Mouse (Mus musculus): ENCODE measurements around the gene Syn3.

DNA sequence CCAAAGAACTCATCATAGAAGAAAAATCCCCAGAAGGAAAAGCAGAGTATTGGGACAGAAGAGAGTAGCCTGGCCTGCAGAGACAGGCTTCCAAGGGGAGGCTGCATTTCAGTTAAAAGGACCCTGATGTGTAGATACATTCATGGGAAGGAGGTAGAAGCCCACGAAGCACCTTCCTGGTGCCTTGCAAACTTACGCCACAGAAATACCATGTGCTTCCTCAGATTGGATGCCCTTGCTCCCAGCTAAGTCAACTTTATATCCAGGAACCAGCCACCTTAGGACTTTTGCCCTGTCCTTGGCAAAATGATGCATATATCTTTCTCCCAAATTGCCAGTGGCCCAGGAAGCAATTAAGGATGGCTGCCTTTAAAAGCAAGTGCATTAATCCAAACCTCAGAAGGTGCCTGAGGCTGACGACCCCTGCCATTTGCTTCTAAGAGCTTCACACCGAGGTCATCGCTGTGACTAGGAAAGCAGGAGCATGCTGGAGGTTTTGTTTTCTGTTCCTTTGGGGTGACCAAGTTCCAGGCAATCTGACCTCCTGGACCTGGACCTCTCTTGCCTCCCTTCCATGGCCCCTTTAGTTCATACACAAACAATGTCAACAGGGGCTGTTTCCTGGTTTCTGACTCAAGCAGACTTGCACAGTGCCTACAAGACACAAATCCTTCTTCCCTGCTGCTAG, 167.6 kb downstream of the Syn3 start:
- no peak for TF ChIP-seq CTCF (IDR thresholded peaks at IDR 0.05; ENCODE audit: extremely low read depth, insufficient read length, insufficient replicate concordance, low read depth, low read length)
- no peak for TF ChIP-seq POLR2A (IDR thresholded peaks at IDR 0.05; ENCODE audit: low read depth, low read length)

All from small intestine, adult 2 months (tissue).